Mouse (Mus musculus): ENCODE measurements at regions not wholly inside any gene's neighbourhood (a gene's known extent, or its start where the extent isn't known, plus 50 kb on each side); places are given as distances from the start of the nearest gene placed in this dataset.
"Not testable (repeated sequence)": the region's sequence is repeated elsewhere in the genome, so short reads cannot be mapped to it uniquely, and the experiment has no call there.

GRCm38 (mm10) chr9:17742308-17742707 is 549.6 kb upstream of the Chordc1 start:
- no peak for DNase-seq (ENCODE audit: low read depth, low spot score)

DNA sequence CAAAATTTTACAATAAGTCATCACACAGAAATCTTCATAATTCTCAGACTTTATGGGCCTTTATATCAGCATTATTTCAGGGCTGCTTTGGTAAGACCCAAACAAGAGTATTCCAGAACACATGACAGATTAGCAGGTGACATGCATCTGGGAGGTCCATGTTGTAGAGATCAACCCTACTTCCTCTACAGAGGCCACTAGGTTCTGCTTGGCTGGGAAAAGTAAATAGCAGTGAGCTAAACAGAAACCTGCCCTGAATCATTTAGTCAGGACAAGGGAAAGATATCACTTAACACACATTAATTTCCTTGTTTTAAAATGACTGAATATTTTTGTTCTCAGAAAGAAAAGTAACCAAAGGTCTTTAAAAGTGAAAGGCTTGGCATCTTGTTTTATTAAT is 546.7 kb upstream of the Chordc1 start:
- DNase-seq (ENCODE audit: low read depth, low spot score), result no peak

DNA sequence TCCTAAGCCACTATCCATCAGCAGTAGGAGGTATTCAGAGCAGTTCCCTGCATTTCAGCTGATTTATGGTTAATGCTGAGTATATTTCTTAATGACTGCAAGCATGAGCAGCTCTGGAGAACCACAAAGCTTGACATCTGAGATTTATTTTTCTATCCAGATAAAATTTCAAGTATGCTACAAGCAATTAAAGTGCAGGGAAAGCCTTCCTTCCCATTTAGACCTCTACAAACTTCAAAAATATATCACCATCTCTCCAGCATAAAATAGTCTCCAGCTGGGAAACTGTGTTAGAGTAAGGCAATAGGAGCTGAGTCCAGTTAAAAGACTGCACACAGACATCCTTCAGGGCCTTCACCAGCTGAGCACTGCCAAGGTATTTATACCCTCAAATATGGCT is 546.2 kb upstream of the Chordc1 start:
- DNase-seq (ENCODE audit: low read depth, low spot score), result peak; percentile 23

DNA sequence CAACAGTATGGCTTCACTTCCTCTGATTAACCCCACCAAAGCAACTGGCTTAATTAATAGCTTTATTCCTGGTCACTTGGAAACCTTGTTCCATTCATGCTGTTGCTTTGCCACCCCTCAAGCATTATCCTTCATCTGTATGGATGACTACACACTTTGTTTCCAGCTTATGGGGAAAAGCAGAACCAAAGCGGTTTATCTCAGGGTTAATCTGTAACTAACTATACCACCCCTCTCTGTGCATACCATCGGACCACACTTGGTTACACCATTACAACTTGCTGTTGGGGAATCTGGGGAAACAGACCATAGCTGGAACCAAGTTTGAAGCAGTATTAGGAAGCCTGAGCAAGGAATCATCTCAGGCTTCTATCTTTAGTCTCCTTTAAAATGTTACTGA is 500.1 kb upstream of the Chordc1 start:
- DNase-seq (ENCODE audit: low read depth, low spot score), result not testable (repeated sequence)

- DNase-seq (ENCODE audit: low read depth, low spot score), result peak; percentile 43
Measured at GRCm38 (mm10) chr9:17816730-17817403, 475.1 kb upstream of the Chordc1 start.

GRCm38 (mm10) chr9:17817404-17817736 is 474.6 kb upstream of the Chordc1 start:
- DNase-seq (ENCODE audit: low read depth, low spot score), result no peak

GRCm38 (mm10) chr9:17865528-17865927 is 426.4 kb upstream of the Chordc1 start:
- DNase-seq (ENCODE audit: low read depth, low spot score), result no peak

- no peak for DNase-seq (ENCODE audit: low read depth, low spot score)
Measured at GRCm38 (mm10) chr9:17874795-17875194, 417.1 kb upstream of the Chordc1 start.

All from forelimb bud, embryonic 11.5 days (tissue).